8 mouse cellular contexts compared by ENCODE assay signal in the genomic region with DNA sequence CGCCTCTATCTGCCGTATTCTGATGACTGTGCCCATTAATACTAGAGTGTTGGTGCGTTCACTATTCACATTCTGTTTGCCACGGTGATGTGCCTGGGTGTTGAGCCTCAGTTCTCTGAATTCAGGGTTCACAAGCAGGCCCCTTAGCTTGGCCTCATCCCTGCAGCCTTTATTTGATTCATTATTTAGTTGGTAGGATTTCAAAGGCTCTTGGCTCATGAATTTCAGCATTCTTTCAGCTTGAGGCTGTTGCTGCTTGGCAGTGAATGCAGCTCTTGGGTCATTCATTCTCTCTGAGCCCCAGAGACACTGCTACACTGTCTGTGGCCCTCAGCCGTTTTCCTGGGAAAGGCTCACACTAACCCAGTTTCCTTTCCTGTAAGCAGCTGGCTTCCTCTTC. TPM values are rescaled to one million over a fixed set of nuclear protein-coding genes. Genes with fewer than 3 reads are reported as not detected.
DNase-seq lines count a peak whose midpoint lies in the region; ATAC-seq lines count a peak whose summit lies in the region.

No protein-coding gene starts in this region.

- WGBS in forebrain, embryonic 14.5 days = 11% methylated on average over 5 of the region's 5 CpGs
- WGBS in hindbrain, embryonic 16.5 days = 28% methylated on average over 5 of the region's 5 CpGs
- WGBS in neural tube, embryonic 12.5 days = 42% methylated on average over 5 of the region's 5 CpGs
- WGBS in intestine, embryonic 16.5 days = 60% methylated on average over 5 of the region's 5 CpGs

- peak; percentile 92 for ATAC-seq in forebrain, embryonic 14.5 days
- ATAC-seq in hindbrain, embryonic 16.5 days = peak; percentile 95
- ATAC-seq in neural tube, embryonic 12.5 days (ENCODE audit: low FRiP score, low read depth) = peak; percentile 76
- no peak for ATAC-seq in intestine, embryonic 16.5 days

- no peak overlapping the region for H3K4me3 ChIP-seq in forebrain, embryonic 14.5 days (ENCODE audit: low read depth, low read length)
- H3K4me3 ChIP-seq in hindbrain, embryonic 16.5 days (ENCODE audit: low read length) = no peak overlapping the region
- H3K4me3 ChIP-seq in neural tube, embryonic 12.5 days = no peak overlapping the region
- H3K4me3 ChIP-seq in intestine, embryonic 16.5 days (ENCODE audit: low read length) = no peak overlapping the region

- no peak overlapping the region for H3K4me2 ChIP-seq in forebrain, embryonic 14.5 days (ENCODE audit: low read length)
- H3K4me2 ChIP-seq in hindbrain, embryonic 16.5 days (ENCODE audit: low read length) = no peak overlapping the region
- H3K4me2 ChIP-seq in neural tube, embryonic 12.5 days (replicated peaks) = no peak overlapping the region
- no peak overlapping the region for H3K4me2 ChIP-seq in intestine, embryonic 16.5 days (ENCODE audit: low read depth, low read length)

- no peaks in the 10 kb centered on the region for H3K36me3 ChIP-seq in forebrain, embryonic 14.5 days (ENCODE audit: control insufficient read depth, insufficient read depth, low read length)
- H3K36me3 ChIP-seq in hindbrain, embryonic 16.5 days (ENCODE audit: control insufficient read depth, insufficient read depth, low read length) = no peaks in the 10 kb centered on the region
- no peaks in the 10 kb centered on the region for H3K36me3 ChIP-seq in neural tube, embryonic 12.5 days
- H3K36me3 ChIP-seq in intestine, embryonic 16.5 days (ENCODE audit: control insufficient read depth, insufficient read depth, low read length) = no peaks in the 10 kb centered on the region

- peak overlapping the region; percentile 30; the same call in 1 of the 2 replicates for H3K27ac ChIP-seq in forebrain, embryonic 14.5 days (ENCODE audit: low read depth, low read length)
- no peak overlapping the region; the same call in 1 of the 2 replicates for H3K27ac ChIP-seq in hindbrain, embryonic 16.5 days (ENCODE audit: low read depth, low read length)
- H3K27ac ChIP-seq in neural tube, embryonic 12.5 days = no peak overlapping the region
- H3K27ac ChIP-seq in intestine, embryonic 16.5 days (ENCODE audit: low read length) = no peak overlapping the region

- H3K4me1 ChIP-seq in forebrain, embryonic 14.5 days (ENCODE audit: control insufficient read depth, insufficient read depth, low read length) = no peaks in the 10 kb centered on the region; the same call in 1 of the 2 replicates
- H3K4me1 ChIP-seq in hindbrain, embryonic 16.5 days (ENCODE audit: control insufficient read depth, insufficient read depth, low read depth, low read length) = no peaks in the 10 kb centered on the region
- H3K4me1 ChIP-seq in neural tube, embryonic 12.5 days = no peaks in the 10 kb centered on the region
- H3K4me1 ChIP-seq in intestine, embryonic 16.5 days (ENCODE audit: control insufficient read depth, insufficient read depth, low read length) = no peaks in the 10 kb centered on the region

- peak; percentile 44 for DNase-seq in kidney, postnatal 10 days
- no peak for DNase-seq in kidney, adult 9 months
- peak; percentile 88 for DNase-seq in forebrain, embryonic 14.5 days (ENCODE audit: low spot score)
- no peak for DNase-seq in spleen, postnatal 36 days (ENCODE audit: low spot score in 2 of 2)
- DNase-seq in lung, postnatal 25 days (ENCODE audit: low spot score) = no peak

- no peak overlapping the region for H3K9ac ChIP-seq in forebrain, embryonic 14.5 days (ENCODE audit: low read length)
- no peak overlapping the region for H3K9ac ChIP-seq in hindbrain, embryonic 16.5 days (ENCODE audit: low read depth, low read length)
- H3K9ac ChIP-seq in neural tube, embryonic 12.5 days = no peak overlapping the region
- H3K9ac ChIP-seq in intestine, embryonic 16.5 days (ENCODE audit: low read depth, low read length) = no peak overlapping the region

- H3K27me3 ChIP-seq in forebrain, embryonic 14.5 days (replicated peaks; ENCODE audit: control insufficient read depth, insufficient read depth, low read length) = no peaks in the 10 kb centered on the region
- H3K27me3 ChIP-seq in hindbrain, embryonic 16.5 days (replicated peaks; ENCODE audit: control insufficient read depth, insufficient read depth, low read length) = no peaks in the 10 kb centered on the region
- no peaks in the 10 kb centered on the region for H3K27me3 ChIP-seq in neural tube, embryonic 12.5 days (replicated peaks)
- no peaks in the 10 kb centered on the region for H3K27me3 ChIP-seq in intestine, embryonic 16.5 days (replicated peaks; ENCODE audit: control insufficient read depth, insufficient read depth, low read length)

- H3K9me3 ChIP-seq in forebrain, embryonic 14.5 days (replicated peaks; ENCODE audit: control insufficient read depth, low read length) = no peaks in the 10 kb centered on the region
- H3K9me3 ChIP-seq in hindbrain, embryonic 16.5 days (ENCODE audit: control insufficient read depth, low read length) = no peaks in the 10 kb centered on the region
- H3K9me3 ChIP-seq in neural tube, embryonic 12.5 days = no peaks in the 10 kb centered on the region
- no peaks in the 10 kb centered on the region for H3K9me3 ChIP-seq in intestine, embryonic 16.5 days (ENCODE audit: control insufficient read depth, low read length)

RNA-seq across cellular contexts. Expression of a gene that starts 4.4 kb away (rescaled TPM):
- not detected in 2 replicates for polyA plus RNA-seq in forebrain, embryonic 14.5 days (2014; fragmentation: Nextera tagmentation; extraction: Ambion mirVana)
- polyA plus RNA-seq in hindbrain, embryonic 16.5 days (2015; fragmentation: Nextera tagmentation; extraction: Ambion mirVana) = 1.0 and 1.6 TPM in 2 replicates
- polyA plus RNA-seq in neural tube, embryonic 12.5 days (2016; fragmentation: Nextera tagmentation; extraction: Ambion mirVana) = not detected in 2 replicates
- 0.23 and 0.29 TPM in 2 replicates for polyA plus RNA-seq in intestine, embryonic 16.5 days (2015; fragmentation: Nextera tagmentation; extraction: Ambion mirVana)

RNA-seq across cellular contexts. Expression of a gene that starts 18.9 kb away (rescaled TPM):
- polyA plus RNA-seq in forebrain, embryonic 14.5 days (2014; fragmentation: Nextera tagmentation; extraction: Ambion mirVana) = 40.6 and 43.2 TPM in 2 replicates
- polyA plus RNA-seq in hindbrain, embryonic 16.5 days (2015; fragmentation: Nextera tagmentation; extraction: Ambion mirVana) = 50.5 and 60.8 TPM in 2 replicates
- 33.3 and 38.3 TPM in 2 replicates for polyA plus RNA-seq in neural tube, embryonic 12.5 days (2016; fragmentation: Nextera tagmentation; extraction: Ambion mirVana)
- polyA plus RNA-seq in intestine, embryonic 16.5 days (2015; fragmentation: Nextera tagmentation; extraction: Ambion mirVana) = 99.1 and 113 TPM in 2 replicates

RNA-seq across cellular contexts. Expression of a gene that starts 29.3 kb away (rescaled TPM):
- not detected in 2 replicates for polyA plus RNA-seq in forebrain, embryonic 14.5 days (2014; fragmentation: Nextera tagmentation; extraction: Ambion mirVana)
- polyA plus RNA-seq in hindbrain, embryonic 16.5 days (2015; fragmentation: Nextera tagmentation; extraction: Ambion mirVana) = 0.19 TPM in 1 of 2 replicates, not detected in the other
- not detected in 2 replicates for polyA plus RNA-seq in neural tube, embryonic 12.5 days (2016; fragmentation: Nextera tagmentation; extraction: Ambion mirVana)
- polyA plus RNA-seq in intestine, embryonic 16.5 days (2015; fragmentation: Nextera tagmentation; extraction: Ambion mirVana) = 7.1 and 10.7 TPM in 2 replicates

RNA-seq across cellular contexts. Expression of a gene that starts 34.1 kb away (rescaled TPM):
- not detected in 2 replicates for polyA plus RNA-seq in forebrain, embryonic 14.5 days (2014; fragmentation: Nextera tagmentation; extraction: Ambion mirVana)
- not detected in 2 replicates for polyA plus RNA-seq in hindbrain, embryonic 16.5 days (2015; fragmentation: Nextera tagmentation; extraction: Ambion mirVana)
- polyA plus RNA-seq in neural tube, embryonic 12.5 days (2016; fragmentation: Nextera tagmentation; extraction: Ambion mirVana) = not detected in 2 replicates
- not detected in 2 replicates for polyA plus RNA-seq in intestine, embryonic 16.5 days (2015; fragmentation: Nextera tagmentation; extraction: Ambion mirVana)

RNA-seq across cellular contexts. Expression of a gene that starts 41.7 kb away (rescaled TPM):
- 9.4 and 11.1 TPM in 2 replicates for polyA plus RNA-seq in forebrain, embryonic 14.5 days (2014; fragmentation: Nextera tagmentation; extraction: Ambion mirVana)
- polyA plus RNA-seq in hindbrain, embryonic 16.5 days (2015; fragmentation: Nextera tagmentation; extraction: Ambion mirVana) = 13.6 and 17.2 TPM in 2 replicates
- polyA plus RNA-seq in neural tube, embryonic 12.5 days (2016; fragmentation: Nextera tagmentation; extraction: Ambion mirVana) = 10.6 and 12.3 TPM in 2 replicates
- 38.5 and 40.8 TPM in 2 replicates for polyA plus RNA-seq in intestine, embryonic 16.5 days (2015; fragmentation: Nextera tagmentation; extraction: Ambion mirVana)

Comparison
In these comparisons a context has a peak if more than half of its experiments do, and no peak if none do; other contexts are left out.
1. DNase-seq: peak in kidney, postnatal 10 days (single experiment) and forebrain, embryonic 14.5 days (single experiment); none in kidney, adult 9 months (single experiment), spleen, postnatal 36 days (0 of 2) and lung, postnatal 25 days (single experiment).